Mouse (Mus musculus) limb, embryonic 13.5 days (tissue): ENCODE measurements at regions not wholly inside any gene's neighbourhood (a gene's known extent, or its start where the extent isn't known, plus 50 kb on each side); places are given as distances from the start of the nearest gene placed in this dataset.

ENCODE experiments used
- ATAC-seq: fragments of 200-750 bp; cut with Nextera tagmentation; 2 replicates; pipeline ENCODE4 v1.8.0; 2017; ENCODE audit warnings: low read depth, moderate number of reproducible peaks, moderate TSS enrichment; ENCODE audit not compliant: low FRiP score
- H3K27ac ChIP-seq: fragments of 300-500 bp; sonication (generic); 2 replicates; pipeline ENCODE4 v1.5.1; 2015; ENCODE audit warnings: inconsistent platforms, mild to moderate bottlenecking, moderate library complexity
- H3K27me3 ChIP-seq: fragments of 300-500 bp; sonication (generic); 2 replicates; pipeline ENCODE4 v1.6.1; 2015; ENCODE audit warnings: mild to moderate bottlenecking, inconsistent platforms
- H3K36me3 ChIP-seq: fragments of 300-500 bp; sonication (generic); 2 replicates; pipeline ENCODE4 v1.6.1; 2015; ENCODE audit warnings: inconsistent platforms, mild to moderate bottlenecking, moderate library complexity
- H3K4me1 ChIP-seq: fragments of 300-500 bp; sonication (generic); 2 replicates; pipeline ENCODE4 v1.6.1; 2015; ENCODE audit warnings: inconsistent platforms
- H3K4me2 ChIP-seq: fragments of 300-500 bp; sonication (generic); replicated peaks from 2 replicates; pipeline ENCODE4 v1.6.1; 2015; ENCODE audit warnings: inconsistent platforms, mild to moderate bottlenecking, moderate library complexity
- H3K4me3 ChIP-seq: fragments of 300-500 bp; sonication (generic); 2 replicates; pipeline ENCODE4 v1.5.1; 2015; ENCODE audit warnings: moderate library complexity, mild to moderate bottlenecking, inconsistent platforms
- H3K9ac ChIP-seq: fragments of 300-500 bp; sonication (generic); 2 replicates; pipeline ENCODE4 v1.6.1; 2015; ENCODE audit warnings: mild to moderate bottlenecking, inconsistent platforms
- H3K9me3 ChIP-seq: fragments of 300-500 bp; sonication (generic); 2 replicates; pipeline ENCODE4 v1.6.1; 2016; ENCODE audit warnings: inconsistent platforms
- WGBS: fragments of 180-500 bp; shearing (Covaris S2); methylation state at CpG from one replicate; pipeline ENCODE4 v1.1.7; 2015; 5-methylcytosine and 5-hydroxymethylcytosine counted together

- Histone ChIP-seq H3K9me3 (no peaks in the 10 kb centered on the region), H3K27ac (no peak overlapping the region), H3K9ac (peak overlapping the region; percentile 39; the same call in 1 of the 2 replicates), H3K4me1 (peaks cover 10% of the 10 kb centered on the region), H3K36me3 (no peaks in the 10 kb centered on the region), H3K4me2 (peak overlapping the region; percentile 38), H3K27me3 (no peaks in the 10 kb centered on the region), H3K4me3 (no peak overlapping the region)
- 7% methylated on average over 13 of the region's 13 CpGs for WGBS
- no peak for ATAC-seq
Measured at GRCm38 (mm10) chr13:99847531-99847930, 53.4 kb downstream of the Cartpt start.

GRCm38 (mm10) chr13:99842626-99843025 lies 58.3 kb downstream of the Cartpt start:
- WGBS: 23% methylated on average over 9 of the region's 9 CpGs
- no peak for ATAC-seq
- Histone ChIP-seq H3K4me2 (no peak overlapping the region), H3K4me3 (no peak overlapping the region), H3K9ac (no peak overlapping the region), H3K27ac (no peak overlapping the region), H3K27me3 (no peaks in the 10 kb centered on the region), H3K36me3 (no peaks in the 10 kb centered on the region), H3K4me1 (peaks cover 21% of the 10 kb centered on the region), H3K9me3 (no peaks in the 10 kb centered on the region)

GRCm38 (mm10) chr13:99839446-99839845 lies 61.4 kb downstream of the Cartpt start:
- Histone ChIP-seq H3K27me3 (no peaks in the 10 kb centered on the region), H3K36me3 (no peaks in the 10 kb centered on the region)

GRCm38 (mm10) chr13:99837772-99838425 lies 63.0 kb downstream of the Cartpt start:
- 0 out of 2 replicates have a peak, but pooled peaks have one; percentile 55 for ATAC-seq
- H3K4me3 ChIP-seq: no peak overlapping the region
- H3K27me3 ChIP-seq: no peaks in the 10 kb centered on the region
- 40% methylated on average over 11 of the region's 11 CpGs for WGBS
- no peak overlapping the region for H3K27ac ChIP-seq
- H3K4me2 ChIP-seq: no peak overlapping the region
- peaks cover 20% of the 10 kb centered on the region for H3K4me1 ChIP-seq
- peaks cover 15% of the 10 kb centered on the region for H3K9me3 ChIP-seq
- H3K36me3 ChIP-seq: no peaks in the 10 kb centered on the region
- H3K9ac ChIP-seq: no peak overlapping the region

More at GRCm38 (mm10) chr13:99839446-99839845, 61.4 kb downstream of the Cartpt start:
- peaks cover 2% of the 10 kb centered on the region; the same call in 1 of the 2 replicates for H3K9me3 ChIP-seq
- no peak overlapping the region for H3K27ac ChIP-seq
- no peak overlapping the region for H3K9ac ChIP-seq
- H3K4me1 ChIP-seq: peaks cover 20% of the 10 kb centered on the region
- no peak overlapping the region for H3K4me3 ChIP-seq
- WGBS: 48% methylated on average over 9 of the region's 9 CpGs
- no peak overlapping the region; the same call in 1 of the 2 replicates for H3K4me2 ChIP-seq
- no peak for ATAC-seq

- Histone ChIP-seq H3K27me3 (no peaks in the 10 kb centered on the region), H3K4me2 (no peak overlapping the region), H3K4me3 (no peak overlapping the region), H3K27ac (no peak overlapping the region), H3K9me3 (peaks cover 15% of the 10 kb centered on the region), H3K36me3 (no peaks in the 10 kb centered on the region), H3K4me1 (peaks cover 20% of the 10 kb centered on the region), H3K9ac (no peak overlapping the region)
- 82% methylated on average over 6 of the region's 6 CpGs for WGBS
- no peak for ATAC-seq
Measured at GRCm38 (mm10) chr13:99837180-99837579, 63.7 kb downstream of the Cartpt start.

- no peaks in the 10 kb centered on the region for H3K27me3 ChIP-seq
- no peak overlapping the region for H3K9ac ChIP-seq
- ATAC-seq: no peak
- H3K4me2 ChIP-seq: no peak overlapping the region
- 82% methylated on average over 5 of the region's 5 CpGs for WGBS
- H3K27ac ChIP-seq: no peak overlapping the region
- no peak overlapping the region for H3K4me3 ChIP-seq
- H3K36me3 ChIP-seq: no peaks in the 10 kb centered on the region
- peaks cover 20% of the 10 kb centered on the region for H3K4me1 ChIP-seq
- H3K9me3 ChIP-seq: peaks cover 15% of the 10 kb centered on the region
Measured at GRCm38 (mm10) chr13:99836586-99836985, 64.3 kb downstream of the Cartpt start.

GRCm38 (mm10) chr13:99835518-99835917 lies 65.4 kb downstream of the Cartpt start:
- WGBS: 84% methylated on average over 8 of the region's 8 CpGs
- no peak overlapping the region for H3K9ac ChIP-seq
- peaks cover 15% of the 10 kb centered on the region for H3K9me3 ChIP-seq
- no peaks in the 10 kb centered on the region for H3K27me3 ChIP-seq
- peaks cover 20% of the 10 kb centered on the region for H3K4me1 ChIP-seq
- H3K4me3 ChIP-seq: no peak overlapping the region
- H3K4me2 ChIP-seq: no peak overlapping the region
- no peaks in the 10 kb centered on the region for H3K36me3 ChIP-seq
- no peak for ATAC-seq
- no peak overlapping the region for H3K27ac ChIP-seq

- no peak overlapping the region for H3K9ac ChIP-seq
- H3K9me3 ChIP-seq: peaks cover 15% of the 10 kb centered on the region
- H3K27ac ChIP-seq: no peak overlapping the region
- ATAC-seq: no peak
- no peaks in the 10 kb centered on the region for H3K4me1 ChIP-seq
- H3K4me3 ChIP-seq: no peak overlapping the region
- no peak overlapping the region for H3K4me2 ChIP-seq
- WGBS: 85% methylated on average over 7 of the region's 7 CpGs
- H3K27me3 ChIP-seq: no peaks in the 10 kb centered on the region
- H3K36me3 ChIP-seq: no peaks in the 10 kb centered on the region
Measured at GRCm38 (mm10) chr13:99830080-99830724, 70.7 kb downstream of the Cartpt start.

- 88% methylated on average over 7 of the region's 7 CpGs for WGBS
- no peak overlapping the region for H3K4me2 ChIP-seq
- no peak overlapping the region for H3K27ac ChIP-seq
- ATAC-seq: no peak
- H3K9ac ChIP-seq: no peak overlapping the region
- H3K27me3 ChIP-seq: no peaks in the 10 kb centered on the region
- no peaks in the 10 kb centered on the region for H3K4me1 ChIP-seq
- H3K36me3 ChIP-seq: no peaks in the 10 kb centered on the region
- no peaks in the 10 kb centered on the region for H3K9me3 ChIP-seq
- H3K4me3 ChIP-seq: no peak overlapping the region
Measured at GRCm38 (mm10) chr13:99827573-99827972, 73.3 kb downstream of the Cartpt start.

- ATAC-seq: no peak
- H3K4me1 ChIP-seq: no peaks in the 10 kb centered on the region
- 68% methylated on average over 8 of the region's 8 CpGs for WGBS
- H3K36me3 ChIP-seq: no peaks in the 10 kb centered on the region
- H3K27me3 ChIP-seq: no peaks in the 10 kb centered on the region
- H3K9ac ChIP-seq: no peak overlapping the region
- H3K4me3 ChIP-seq: no peak overlapping the region
- no peaks in the 10 kb centered on the region for H3K9me3 ChIP-seq
- H3K4me2 ChIP-seq: no peak overlapping the region
- H3K27ac ChIP-seq: no peak overlapping the region
Measured at GRCm38 (mm10) chr13:99824625-99825024, 76.3 kb downstream of the Cartpt start.

GRCm38 (mm10) chr13:99816666-99817065 lies 84.2 kb downstream of the Cartpt start:
- 57% methylated on average over 6 of the region's 6 CpGs for WGBS
- H3K9me3 ChIP-seq: no peaks in the 10 kb centered on the region
- no peak overlapping the region for H3K9ac ChIP-seq
- H3K4me2 ChIP-seq: no peak overlapping the region
- H3K4me1 ChIP-seq: peaks cover 18% of the 10 kb centered on the region; the same call in 1 of the 2 replicates
- H3K36me3 ChIP-seq: no peaks in the 10 kb centered on the region
- ATAC-seq: peak; percentile 51
- H3K4me3 ChIP-seq: no peak overlapping the region
- no peak overlapping the region for H3K27ac ChIP-seq
- no peaks in the 10 kb centered on the region for H3K27me3 ChIP-seq

- WGBS: 57% methylated on average over 6 of the region's 6 CpGs
- no peak for ATAC-seq
- Histone ChIP-seq H3K27ac (no peak overlapping the region), H3K27me3 (no peaks in the 10 kb centered on the region), H3K4me2 (no peak overlapping the region), H3K4me3 (no peak overlapping the region), H3K9ac (no peak overlapping the region), H3K9me3 (no peaks in the 10 kb centered on the region), H3K4me1 (peaks cover 18% of the 10 kb centered on the region; the same call in 1 of the 2 replicates), H3K36me3 (no peaks in the 10 kb centered on the region)
Measured at GRCm38 (mm10) chr13:99815786-99816185, 85.1 kb downstream of the Cartpt start.
